Mouse (Mus musculus): Measurements from ENCODE around the gene Stambpl1. TPM values are rescaled to one million over a fixed set of nuclear protein-coding genes. Genes with fewer than 3 reads are reported as not detected.

Gene Stambpl1
- polyA plus RNA-seq, 1 experiment from 2014 or later, result 1.6 TPM

DNA sequence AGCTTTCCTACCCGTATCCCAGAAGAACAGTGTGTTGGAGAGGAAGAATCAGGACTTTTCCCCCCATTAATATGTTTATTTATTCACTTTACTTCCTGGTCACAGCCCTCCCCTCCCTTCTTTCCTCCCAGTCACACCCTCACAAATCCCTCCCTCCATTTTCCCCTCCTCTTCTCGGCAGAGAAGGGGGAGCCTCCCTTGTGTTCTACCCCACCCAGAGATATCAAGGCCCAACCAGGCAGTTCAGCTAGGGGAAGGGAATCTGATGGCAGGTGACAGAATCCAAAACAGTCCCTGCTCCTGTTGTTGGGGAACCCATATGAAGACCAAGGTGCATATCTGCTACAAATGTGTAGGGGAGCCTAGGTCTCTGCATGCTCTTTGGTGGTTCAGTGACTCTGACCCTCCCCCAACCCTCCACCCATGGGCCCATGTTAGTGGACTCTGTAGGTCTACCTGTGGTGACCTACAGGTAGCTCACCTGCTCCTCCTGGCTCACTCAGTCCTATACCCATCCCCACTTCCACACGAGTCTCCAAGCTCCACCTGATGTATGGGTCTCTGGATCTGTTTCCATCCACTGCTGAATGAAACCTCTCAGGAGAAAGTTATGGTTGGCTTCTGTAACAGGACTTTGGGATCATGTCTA lies 28.8 kb downstream of the Stambpl1 start:
- H3K4me1 ChIP-seq (ENCODE audit: control insufficient read depth, insufficient read depth, low read length), result no peaks in the 10 kb centered on the region
- H3K27ac ChIP-seq (ENCODE audit: low read depth, low read length), result no peak overlapping the region
- ATAC-seq (ENCODE audit: low FRiP score) (no peak), DNase-seq (ENCODE audit: low spot score, missing footprints) (peak; percentile 2)
- no peak overlapping the region for H3K9ac ChIP-seq (ENCODE audit: low read length)
- H3K9me3 ChIP-seq (ENCODE audit: control insufficient read depth, low read length), result no peaks in the 10 kb centered on the region
- H3K27me3 ChIP-seq (ENCODE audit: control insufficient read depth, insufficient read depth, low read length), result no peaks in the 10 kb centered on the region
- H3K4me2 ChIP-seq, result no peak overlapping the region
- no peak overlapping the region for H3K4me3 ChIP-seq (ENCODE audit: low read depth, low read length)
- no peaks in the 10 kb centered on the region for H3K36me3 ChIP-seq (ENCODE audit: control insufficient read depth, insufficient read depth, low read length)
- 70% methylated on average over 3 of the region's 3 CpGs for WGBS

DNA sequence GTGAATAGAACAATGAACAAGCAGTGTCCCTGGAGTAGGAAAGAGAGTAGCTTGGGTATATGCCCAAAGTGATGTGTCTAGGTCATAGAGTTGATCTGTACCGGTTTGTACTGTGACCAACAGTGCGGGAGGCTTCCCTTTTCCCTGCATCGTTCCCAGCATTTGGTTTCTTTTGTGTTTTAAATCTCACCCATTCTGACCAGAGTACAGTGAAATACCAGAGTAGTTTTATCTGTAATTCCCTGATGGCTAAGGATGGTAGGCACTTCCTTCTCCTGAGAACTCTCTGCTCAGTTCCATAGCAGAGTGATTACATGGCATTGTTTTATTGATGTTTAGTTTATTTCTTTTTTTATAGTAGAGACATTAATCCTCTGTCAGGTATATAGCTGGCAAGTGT lies 30.8 kb downstream of the Stambpl1 start:
- ATAC-seq (ENCODE audit: low FRiP score), result no peak
- 88% methylated on average over 3 of the region's 3 CpGs for WGBS
- Histone ChIP-seq H3K4me2 (no peak overlapping the region), H3K27me3 (ENCODE audit: control insufficient read depth, insufficient read depth, low read length) (no peaks in the 10 kb centered on the region), H3K36me3 (ENCODE audit: control insufficient read depth, insufficient read depth, low read length) (no peaks in the 10 kb centered on the region), H3K9me3 (ENCODE audit: control insufficient read depth, low read length) (no peaks in the 10 kb centered on the region), H3K9ac (ENCODE audit: low read length) (no peak overlapping the region), H3K27ac (ENCODE audit: low read depth, low read length) (no peak overlapping the region), H3K4me1 (ENCODE audit: control insufficient read depth, insufficient read depth, low read length) (no peaks in the 10 kb centered on the region), H3K4me3 (ENCODE audit: low read depth, low read length) (no peak overlapping the region)
- DNase-seq (ENCODE audit: low spot score, missing footprints), result peak; percentile 37

DNA sequence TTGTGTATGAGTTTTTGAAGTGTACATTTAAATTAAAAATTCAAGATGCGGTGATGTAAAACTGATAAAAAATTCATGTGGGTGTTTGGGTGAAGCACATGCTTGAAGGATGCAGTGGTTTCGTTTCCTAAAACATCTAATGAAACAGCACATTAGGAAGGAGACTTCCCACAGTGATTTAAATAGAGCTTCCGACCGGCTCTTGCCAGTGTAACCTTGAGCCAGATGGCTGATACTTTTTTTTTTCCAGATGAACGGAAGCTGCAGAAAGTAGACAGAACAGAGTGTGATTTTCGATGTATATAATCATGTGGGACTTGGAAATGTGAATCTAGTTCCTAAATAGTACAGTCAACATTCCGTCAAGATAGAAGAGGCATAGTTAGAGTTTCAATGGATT lies 39.6 kb downstream of the Stambpl1 start:
- Histone ChIP-seq H3K4me3 (ENCODE audit: low read depth, low read length) (no peak overlapping the region), H3K4me2 (no peak overlapping the region), H3K9me3 (ENCODE audit: control insufficient read depth, low read length) (no peaks in the 10 kb centered on the region), H3K9ac (ENCODE audit: low read length) (no peak overlapping the region), H3K27me3 (ENCODE audit: control insufficient read depth, insufficient read depth, low read length) (no peaks in the 10 kb centered on the region), H3K27ac (ENCODE audit: low read depth, low read length) (no peak overlapping the region), H3K36me3 (ENCODE audit: control insufficient read depth, insufficient read depth, low read length) (no peaks in the 10 kb centered on the region), H3K4me1 (ENCODE audit: control insufficient read depth, insufficient read depth, low read length) (no peaks in the 10 kb centered on the region)
- DNase-seq (ENCODE audit: low spot score, missing footprints) (no peak), ATAC-seq (ENCODE audit: low FRiP score) (no peak)
- WGBS, result 78% methylated on average over 7 of the region's 7 CpGs

- H3K4me2 ChIP-seq, result no peak overlapping the region
- H3K9me3 ChIP-seq (ENCODE audit: control insufficient read depth, low read length), result no peaks in the 10 kb centered on the region
- H3K27ac ChIP-seq (ENCODE audit: low read depth, low read length), result no peak overlapping the region
- no peaks in the 10 kb centered on the region for H3K4me1 ChIP-seq (ENCODE audit: control insufficient read depth, insufficient read depth, low read length)
- no peaks in the 10 kb centered on the region for H3K27me3 ChIP-seq (ENCODE audit: control insufficient read depth, insufficient read depth, low read length)
- DNase-seq (ENCODE audit: low spot score, missing footprints) (peak; percentile 69), ATAC-seq (ENCODE audit: low FRiP score) (no peak)
- no peak overlapping the region for H3K4me3 ChIP-seq (ENCODE audit: low read depth, low read length)
- H3K36me3 ChIP-seq (ENCODE audit: control insufficient read depth, insufficient read depth, low read length), result no peaks in the 10 kb centered on the region
- no peak overlapping the region for H3K9ac ChIP-seq (ENCODE audit: low read length)
- 50% methylated on average over 5 of the region's 5 CpGs for WGBS
Observed at GRCm38 (mm10) chr19:34232326-34232725, 40.3 kb downstream of the Stambpl1 start.

DNA sequence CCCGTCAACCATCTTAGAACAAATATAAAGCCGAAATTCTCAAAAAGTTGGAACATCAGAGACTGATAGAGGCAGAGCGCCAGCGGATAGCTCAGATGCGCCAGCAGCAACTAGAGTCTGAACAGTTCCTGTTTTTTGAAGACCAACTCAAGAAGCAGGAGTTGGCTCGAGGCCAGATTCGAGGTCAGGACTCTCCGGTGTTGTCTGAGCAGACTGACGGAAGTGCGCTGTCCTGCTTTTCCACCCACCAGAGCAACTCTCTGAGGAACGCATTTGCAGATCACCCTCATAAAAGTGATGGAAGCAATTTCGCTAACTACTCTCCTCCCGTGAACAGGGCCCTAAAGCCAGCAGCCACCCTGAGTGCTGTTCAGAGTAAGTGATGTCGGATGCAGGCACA lies 41.9 kb downstream of the Stambpl1 start:
- no peaks in the 10 kb centered on the region for H3K27me3 ChIP-seq (ENCODE audit: control insufficient read depth, insufficient read depth, low read length)
- no peaks in the 10 kb centered on the region for H3K9me3 ChIP-seq (ENCODE audit: control insufficient read depth, low read length)
- 92% methylated on average over 14 of the region's 14 CpGs for WGBS
- H3K4me3 ChIP-seq (ENCODE audit: low read depth, low read length), result no peak overlapping the region
- DNase-seq (ENCODE audit: low spot score, missing footprints) (peak; percentile 47), ATAC-seq (ENCODE audit: low FRiP score) (no peak)
- no peak overlapping the region for H3K27ac ChIP-seq (ENCODE audit: low read depth, low read length)
- H3K4me1 ChIP-seq (ENCODE audit: control insufficient read depth, insufficient read depth, low read length), result no peaks in the 10 kb centered on the region
- H3K9ac ChIP-seq (ENCODE audit: low read length), result no peak overlapping the region
- no peak overlapping the region for H3K4me2 ChIP-seq
- H3K36me3 ChIP-seq (ENCODE audit: control insufficient read depth, insufficient read depth, low read length), result no peaks in the 10 kb centered on the region

GRCm38 (mm10) chr19:34236049-34236448 lies 44.0 kb downstream of the Stambpl1 start:
- Histone ChIP-seq H3K4me3 (ENCODE audit: low read depth, low read length) (no peak overlapping the region), H3K9me3 (ENCODE audit: control insufficient read depth, low read length) (no peaks in the 10 kb centered on the region), H3K27me3 (ENCODE audit: control insufficient read depth, insufficient read depth, low read length) (no peaks in the 10 kb centered on the region), H3K27ac (ENCODE audit: low read depth, low read length) (no peak overlapping the region), H3K36me3 (ENCODE audit: control insufficient read depth, insufficient read depth, low read length) (no peaks in the 10 kb centered on the region), H3K4me2 (no peak overlapping the region), H3K4me1 (ENCODE audit: control insufficient read depth, insufficient read depth, low read length) (no peaks in the 10 kb centered on the region), H3K9ac (ENCODE audit: low read length) (no peak overlapping the region)
- DNase-seq (ENCODE audit: low spot score, missing footprints) (no peak), ATAC-seq (ENCODE audit: low FRiP score) (no peak)
- WGBS, result 99% methylated on average over 3 of the region's 3 CpGs

- Histone ChIP-seq H3K27ac (ENCODE audit: low read depth, low read length) (no peak overlapping the region), H3K4me3 (ENCODE audit: low read depth, low read length) (no peak overlapping the region), H3K9me3 (ENCODE audit: control insufficient read depth, low read length) (no peaks in the 10 kb centered on the region), H3K36me3 (ENCODE audit: control insufficient read depth, insufficient read depth, low read length) (no peaks in the 10 kb centered on the region), H3K4me1 (ENCODE audit: control insufficient read depth, insufficient read depth, low read length) (no peaks in the 10 kb centered on the region), H3K9ac (ENCODE audit: low read length) (no peak overlapping the region), H3K27me3 (ENCODE audit: control insufficient read depth, insufficient read depth, low read length) (no peaks in the 10 kb centered on the region), H3K4me2 (no peak overlapping the region)
- ATAC-seq (ENCODE audit: low FRiP score) (no peak), DNase-seq (ENCODE audit: low spot score, missing footprints) (peak; percentile 49)
- 97% methylated on average over 2 of the region's 2 CpGs for WGBS
Observed at GRCm38 (mm10) chr19:34237746-34238145, 45.7 kb downstream of the Stambpl1 start.

DNA sequence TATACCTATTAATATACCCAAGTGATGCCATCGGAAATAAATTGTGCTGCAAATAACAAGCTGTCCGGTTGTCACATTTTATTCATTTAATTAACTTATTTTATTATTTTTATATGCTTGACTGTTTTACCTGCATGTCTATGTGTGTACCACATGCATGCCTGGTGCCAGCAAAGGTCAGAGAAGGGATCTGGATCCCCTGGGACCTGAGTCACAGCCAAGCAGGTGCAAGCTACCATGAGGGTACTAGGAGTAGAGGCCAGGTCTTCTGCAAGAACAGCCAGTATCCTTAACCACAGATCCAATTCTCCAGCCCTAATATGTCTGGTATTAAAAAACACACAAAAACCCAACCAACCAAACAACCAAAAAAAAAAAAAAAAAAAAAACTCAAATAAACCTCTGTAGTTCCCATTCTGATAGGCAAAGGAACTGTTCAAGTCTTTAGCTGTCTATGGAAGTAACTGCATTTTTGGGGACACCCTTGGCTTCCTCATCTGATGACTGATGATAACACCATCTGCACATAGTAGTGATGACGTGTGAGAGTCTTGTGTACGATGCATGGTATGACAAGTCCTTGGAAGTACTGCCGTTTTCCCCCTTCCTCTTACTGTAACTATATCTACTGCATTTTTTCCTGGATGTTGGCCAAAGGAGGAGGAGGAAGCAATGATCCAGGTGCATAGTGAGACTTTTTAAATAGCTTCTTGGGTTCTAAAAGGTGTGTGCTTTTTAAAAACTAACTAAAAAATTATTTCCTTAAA lies 48.4 kb downstream of the Stambpl1 start:
- no peaks in the 10 kb centered on the region for H3K36me3 ChIP-seq (ENCODE audit: control insufficient read depth, insufficient read depth, low read length)
- 89% methylated on average over 5 of the region's 5 CpGs for WGBS
- H3K27me3 ChIP-seq (ENCODE audit: control insufficient read depth, insufficient read depth, low read length), result no peaks in the 10 kb centered on the region
- H3K4me1 ChIP-seq (ENCODE audit: control insufficient read depth, insufficient read depth, low read length), result no peaks in the 10 kb centered on the region
- no peak overlapping the region for H3K4me3 ChIP-seq (ENCODE audit: low read depth, low read length)
- no peak overlapping the region for H3K4me2 ChIP-seq
- ATAC-seq (ENCODE audit: low FRiP score), result no peak
- peak; percentile 47 for DNase-seq (ENCODE audit: low spot score, missing footprints)
- H3K27ac ChIP-seq (ENCODE audit: low read depth, low read length), result no peak overlapping the region
- H3K9me3 ChIP-seq (ENCODE audit: control insufficient read depth, low read length), result no peaks in the 10 kb centered on the region
- no peak overlapping the region for H3K9ac ChIP-seq (ENCODE audit: low read length)

- Histone ChIP-seq H3K9ac (ENCODE audit: low read length) (no peak overlapping the region), H3K27ac (ENCODE audit: low read depth, low read length) (no peak overlapping the region), H3K4me3 (ENCODE audit: low read depth, low read length) (no peak overlapping the region), H3K4me1 (ENCODE audit: control insufficient read depth, insufficient read depth, low read length) (no peaks in the 10 kb centered on the region), H3K36me3 (ENCODE audit: control insufficient read depth, insufficient read depth, low read length) (no peaks in the 10 kb centered on the region), H3K27me3 (ENCODE audit: control insufficient read depth, insufficient read depth, low read length) (no peaks in the 10 kb centered on the region), H3K9me3 (ENCODE audit: control insufficient read depth, low read length) (no peaks in the 10 kb centered on the region), H3K4me2 (no peak overlapping the region)
- DNase-seq (ENCODE audit: low spot score, missing footprints), result peak; percentile 82
- WGBS, result 66% methylated on average over 15 of the region's 15 CpGs
- ATAC-seq (ENCODE audit: low FRiP score), result peak; percentile 40; the same call in 1 of the 2 replicates
Observed at GRCm38 (mm10) chr19:34241247-34241915, 49.4 kb downstream of the Stambpl1 start.
